ENCODE assay signal across 8 mouse cellular contexts in the genomic region with DNA sequence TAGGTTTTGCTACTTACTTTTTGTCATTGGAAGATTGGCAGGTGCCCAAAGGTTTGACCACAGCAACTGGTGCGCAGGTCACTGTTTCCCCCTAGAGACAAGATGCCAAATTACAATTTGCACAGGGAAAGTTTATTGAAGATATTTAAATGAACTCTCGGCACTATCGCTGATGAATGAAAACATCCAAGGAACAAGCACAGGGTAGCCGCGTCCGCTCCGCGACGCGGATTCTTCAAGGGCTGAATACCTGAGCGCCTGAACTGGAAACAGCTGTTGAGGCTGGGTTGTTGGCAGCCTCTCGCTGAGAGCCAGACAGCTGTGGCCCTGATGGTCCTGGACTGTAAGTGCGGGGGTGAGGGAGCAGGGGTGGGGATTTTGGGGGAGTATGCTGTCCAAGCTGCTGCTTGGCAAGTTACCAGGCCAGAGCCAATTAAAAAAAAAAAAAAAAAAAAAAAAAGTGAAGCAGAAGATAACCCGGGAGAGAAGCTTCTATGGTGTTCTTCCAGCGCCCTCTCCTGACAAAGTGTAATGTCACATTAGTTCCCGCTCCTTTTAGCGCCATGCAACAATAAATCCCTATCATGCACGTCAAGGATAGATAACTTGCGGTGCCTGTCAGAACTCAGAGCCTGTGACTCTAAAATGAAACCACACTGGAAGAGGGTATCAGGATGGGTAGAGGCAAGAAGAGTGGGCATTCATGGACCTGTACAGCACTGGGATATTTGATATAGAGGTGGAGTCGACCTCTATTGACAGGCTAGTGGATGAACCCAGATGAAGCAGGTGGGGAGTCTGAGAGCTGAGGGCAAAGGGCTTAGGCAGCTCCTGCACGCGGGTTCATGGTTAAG. TPM values are rescaled to one million over a fixed set of nuclear protein-coding genes. Genes with fewer than 3 reads are reported as not detected.
DNase-seq lines count a peak whose midpoint lies in the region; ATAC-seq and TF ChIP-seq lines count a peak whose summit lies in the region.

No protein-coding gene starts in this region.

- no peak for DNase-seq in gastrocnemius, adult 2 months
- DNase-seq in gastrocnemius, adult 8-10 months (ENCODE audit: low spot score in 2 of 2): no peak
- DNase-seq in embryo, embryonic 11.5 days (ENCODE audit: low read depth, low spot score): peak; percentile 8
- DNase-seq in heart, postnatal 0 days (ENCODE audit: low spot score): no peak
- peak; percentile 34 to 51 for DNase-seq in kidney, postnatal 4 days
- peak; percentile 72 for DNase-seq in retina, embryonic 14.5 days (ENCODE audit: low spot score)
- no peak for DNase-seq in ovary, postnatal 10 days (ENCODE audit: low spot score)

- H3K4me1 ChIP-seq in heart, postnatal 0 days (ENCODE audit: control insufficient read depth, insufficient read depth): peaks cover 3% of the 10 kb centered on the region; the same call in 1 of the 2 replicates
- H3K4me1 ChIP-seq in liver, embryonic 16.5 days (ENCODE audit: control insufficient read depth, low read depth, low read length): no peaks in the 10 kb centered on the region

- no peak for ATAC-seq in heart, postnatal 0 days (ENCODE audit: insufficient read depth, low read depth)
- no peak for ATAC-seq in liver, embryonic 16.5 days (ENCODE audit: low read depth)

- TF ChIP-seq EP300 in heart, postnatal 0 days (IDR thresholded peaks at IDR 0.05; ENCODE audit: low read depth): no peak

- H3K27me3 ChIP-seq in heart, postnatal 0 days (ENCODE audit: control insufficient read depth, insufficient read depth, low read length): peaks cover 7% of the 10 kb centered on the region; the same call in 1 of the 2 replicates
- no peaks in the 10 kb centered on the region for H3K27me3 ChIP-seq in liver, embryonic 16.5 days (ENCODE audit: control insufficient read depth, insufficient read depth, low read depth, low read length)

- H3K4me2 ChIP-seq in heart, postnatal 0 days (ENCODE audit: low read depth, low read length): peak overlapping the region; percentile 54
- H3K4me2 ChIP-seq in liver, embryonic 16.5 days (ENCODE audit: low read depth, low read length): peak overlapping the region; percentile 36; the same call in 1 of the 2 replicates

- no peaks in the 10 kb centered on the region for H3K9me3 ChIP-seq in heart, postnatal 0 days (replicated peaks; ENCODE audit: control insufficient read depth, low read length)
- no peaks in the 10 kb centered on the region for H3K9me3 ChIP-seq in liver, embryonic 16.5 days (replicated peaks; ENCODE audit: control insufficient read depth, low read length)

- peak; percentile 43 for TF ChIP-seq CTCF in gastrocnemius, adult 2 months (IDR thresholded peaks at IDR 0.05)
- peak; percentile 41 for TF ChIP-seq CTCF in heart, postnatal 0 days (IDR thresholded peaks at IDR 0.05; ENCODE audit: low read depth)

- H3K27ac ChIP-seq in gastrocnemius, adult 2 months: no peak overlapping the region
- H3K27ac ChIP-seq in heart, postnatal 0 days (ENCODE audit: low read depth): no peak overlapping the region
- no peak overlapping the region for H3K27ac ChIP-seq in liver, embryonic 16.5 days (ENCODE audit: low read length)

- intact Hi-C loops in gastrocnemius, adult 2 months (cut with DNase I): loop anchor here (10.0 kb wide), 1 partner anchor 473 kb away; no protein-coding TSS in a partner anchor

- no peak overlapping the region for H3K9ac ChIP-seq in heart, postnatal 0 days (replicated peaks; ENCODE audit: low read depth, low read length)
- no peak overlapping the region for H3K9ac ChIP-seq in liver, embryonic 16.5 days (ENCODE audit: low read depth, low read length)

- H3K4me3 ChIP-seq in gastrocnemius, adult 2 months: peak overlapping the region; percentile 13; the same call in 1 of the 2 replicates
- peak overlapping the region; percentile 26 for H3K4me3 ChIP-seq in heart, postnatal 0 days (ENCODE audit: low read depth, low read length)
- no peak overlapping the region for H3K4me3 ChIP-seq in liver, embryonic 16.5 days (ENCODE audit: low read depth, low read length)

- no peaks in the 10 kb centered on the region for H3K36me3 ChIP-seq in heart, postnatal 0 days (replicated peaks; ENCODE audit: control insufficient read depth, insufficient read depth, low read length)
- no peaks in the 10 kb centered on the region for H3K36me3 ChIP-seq in liver, embryonic 16.5 days (ENCODE audit: control insufficient read depth, insufficient read depth)

- 15% methylated on average over 22 of the region's 22 CpGs for WGBS in heart, postnatal 0 days
- 20% methylated on average over 22 of the region's 22 CpGs for WGBS in liver, embryonic 16.5 days (ENCODE audit: insufficient replicate concordance)

RNA-seq across cellular contexts. Expression of gene Abca15, which starts 1.0 kb away (rescaled TPM):
- not detected for total RNA-seq in gastrocnemius, adult 2 months (2021)
- total RNA-seq in gastrocnemius, adult 8-10 months (2022): not detected
- total RNA-seq in heart, postnatal 0 days (2014; rRNA removed; ENCODE audit: low replicate concordance): not detected in 2 replicates
- not detected in 2 replicates for polyA plus RNA-seq in heart, postnatal 0 days (2015; fragmentation: Nextera tagmentation; extraction: Ambion mirVana)
- not detected in 2 replicates for polyA plus RNA-seq in liver, embryonic 16.5 days (2015; fragmentation: Nextera tagmentation; extraction: Ambion mirVana)

Comparison
In these comparisons a context has a peak if more than half of its experiments do, and no peak if none do; other contexts are left out.
1. DNase-seq: peak in embryo, embryonic 11.5 days (single experiment), kidney, postnatal 4 days (2 of 2) and retina, embryonic 14.5 days (single experiment); none in gastrocnemius, adult 2 months (single experiment), gastrocnemius, adult 8-10 months (0 of 2), heart, postnatal 0 days (single experiment) and ovary, postnatal 10 days (single experiment).